Mouse (Mus musculus) macrophage (primary cell): ENCODE results near the gene Gm20458. TPM values are rescaled to one million over a fixed set of nuclear protein-coding genes. Genes with fewer than 3 reads are reported as not detected.
A peak's percentile ranks its signal among the peaks of the same experiment; 100 is the strongest.

Source experiments
- H3K27ac ChIP-seq: fragments of 350-480 bp; formaldehyde crosslinking; 2 replicates; pipeline ENCODE4 v1.9.0; 2021
- H3K36me3 ChIP-seq: fragments of 350-480 bp; formaldehyde crosslinking; 2 replicates; pipeline ENCODE4 v1.9.0; 2021; ENCODE audit errors: inconsistent target
- H3K4me3 ChIP-seq: fragments of 350-480 bp; formaldehyde crosslinking; 2 replicates; pipeline ENCODE4 v1.9.0; 2021; ENCODE audit errors: inconsistent target
- H3K79me2 ChIP-seq: fragments of 350-480 bp; formaldehyde crosslinking; 2 replicates; pipeline ENCODE4 v1.9.0; 2021; ENCODE audit errors: inconsistent target
- WGBS: methylation state at CpG from one replicate; pipeline ENCODE4 v1.1.7; 2026; ENCODE audit warnings: inconsistent platforms; ENCODE audit not compliant: missing documents; 5-methylcytosine and 5-hydroxymethylcytosine counted together
- polyA plus RNA-seq: library from polyadenylated mRNA; stranded (reverse); fragments of 250-400 nt; gene quantifications from 3 replicates; pipeline ENCODE4 v1.2.4, GENCODE M21; 2018; ENCODE audit warnings: inconsistent platforms
- total RNA-seq, 78 experiments: library from RNA; depleted of rRNA; stranded (reverse); fragments of 250-400 nt; gene quantifications; 1 replicate in 9 of 78; 2 replicates in 24 of 78; 3 replicates in 43 of 78; 4 replicates in 2 of 78; pipeline ENCODE4 v1.2.4; 2018; ENCODE audit warnings: inconsistent platforms in 56 of 78

Gm20458 gene
- total RNA-seq (2018; cell fraction: chromatin; rRNA removed) = 1 to 10 TPM in 2 of 26 experiments, under 1 TPM in 2, not detected in 22; 0.80 to 2.1 (median 1.00) TPM
- total RNA-seq (2018; cell fraction: cytosol; rRNA removed) = 10 to 100 TPM in 2 of 26 experiments, 1 to 10 TPM in 21, under 1 TPM in 2, not detected in 1; 0.24 to 13.8 (median 4.8) TPM
- total RNA-seq (2018; cell fraction: nucleus; rRNA removed) = 1 to 10 TPM in 17 of 26 experiments, under 1 TPM in 1, not detected in 8; 0.64 to 8.1 (median 2.6) TPM
- 0.30 TPM in 1 of 3 replicates, not detected in the others for polyA plus RNA-seq

GRCm38 (mm10) chr2:164460745-164461551, at the start of gene Gm20458:
Gene Gm20458 (plus strand): TSS chr2:164460967.
- H3K4me3 ChIP-seq = peak within 1 kb of the TSS; percentile 77
- peaks cover 21% of the 10 kb centered on the region; the same call in 1 of the 2 replicates for H3K79me2 ChIP-seq
- WGBS = under 1% methylated on average over 55 of the region's 79 CpGs
- H3K36me3 ChIP-seq = peaks cover 17% of the 10 kb centered on the region; the same call in 1 of the 2 replicates
- H3K27ac ChIP-seq = peak within 1 kb of the TSS; percentile 37

DNA sequence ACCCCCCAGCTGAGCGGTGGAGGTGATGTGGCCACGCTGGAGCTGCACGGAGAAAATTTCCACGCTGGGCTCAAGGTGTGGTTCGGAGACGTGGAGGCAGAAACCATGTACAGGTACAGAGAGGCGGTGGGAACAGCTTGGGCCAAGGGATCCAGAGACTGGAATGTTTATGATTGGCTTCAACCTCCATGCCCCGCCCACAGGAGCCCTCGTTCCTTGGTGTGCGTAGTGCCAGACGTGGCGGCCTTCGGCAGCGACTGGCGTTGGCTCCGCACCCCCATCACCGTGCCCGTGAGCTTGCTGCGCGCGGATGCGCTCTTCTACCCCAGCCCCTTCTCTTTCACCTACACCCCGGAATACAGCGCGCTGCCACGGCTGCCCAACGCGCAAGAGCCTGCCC, 46.6 kb upstream of the Gm20458 start:
- Histone ChIP-seq H3K4me3 (no peak overlapping the region), H3K27ac (no peak overlapping the region), H3K36me3 (no peaks in the 10 kb centered on the region), H3K79me2 (no peaks in the 10 kb centered on the region)
- 56% methylated on average over 28 of the region's 28 CpGs for WGBS

DNA sequence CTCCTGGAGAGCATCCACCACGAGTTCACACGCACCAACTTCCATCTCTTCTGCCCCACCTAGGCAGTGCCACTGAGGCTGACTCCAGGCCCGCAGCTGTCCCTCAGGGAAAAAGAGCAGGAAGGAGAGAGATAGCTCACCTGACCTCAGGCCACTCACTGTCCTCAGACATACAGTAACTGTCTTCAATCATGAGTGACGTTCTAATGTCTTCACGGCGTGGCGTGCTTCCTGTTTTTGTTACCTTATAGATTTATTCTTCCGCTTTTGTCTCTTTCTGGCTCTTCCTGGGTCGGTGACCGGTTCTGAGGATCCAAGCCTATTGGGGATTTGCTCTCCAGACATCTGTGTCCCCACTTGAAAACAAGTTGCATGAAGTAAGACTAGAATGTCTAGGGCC, 46.2 kb upstream of the Gm20458 start:
- WGBS = 62% methylated on average over 10 of the region's 10 CpGs
- Histone ChIP-seq H3K27ac (no peak overlapping the region), H3K4me3 (no peak overlapping the region)

DNA sequence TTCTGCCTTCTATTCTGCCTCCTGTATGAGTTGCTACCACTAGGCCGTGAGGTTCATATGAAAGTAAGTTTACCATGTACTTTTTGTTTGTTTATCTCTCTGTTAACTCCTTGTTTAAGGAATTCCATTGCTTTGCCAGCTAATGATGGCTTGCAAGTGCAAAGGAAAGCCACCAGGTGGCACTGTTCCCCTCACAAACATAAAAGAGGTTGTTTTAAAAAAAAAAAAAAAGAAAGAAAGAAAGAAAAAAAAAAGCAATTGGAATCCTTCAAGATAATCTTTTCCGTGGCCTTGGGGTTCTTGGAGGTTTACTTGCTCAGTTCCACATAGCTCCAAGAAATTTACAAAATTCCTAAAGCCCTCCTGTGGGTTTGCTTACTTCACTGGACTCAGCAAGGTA, 43.6 kb upstream of the Gm20458 start:
- Histone ChIP-seq H3K4me3 (no peak overlapping the region), H3K27ac (no peak overlapping the region), H3K79me2 (no peaks in the 10 kb centered on the region), H3K36me3 (no peaks in the 10 kb centered on the region)
- WGBS = 3% methylated on average over 2 of the region's 2 CpGs

More for the DNA sequence above, 46.2 kb upstream of the Gm20458 start:
- H3K36me3 ChIP-seq = no peaks in the 10 kb centered on the region
- H3K79me2 ChIP-seq = no peaks in the 10 kb centered on the region

DNA sequence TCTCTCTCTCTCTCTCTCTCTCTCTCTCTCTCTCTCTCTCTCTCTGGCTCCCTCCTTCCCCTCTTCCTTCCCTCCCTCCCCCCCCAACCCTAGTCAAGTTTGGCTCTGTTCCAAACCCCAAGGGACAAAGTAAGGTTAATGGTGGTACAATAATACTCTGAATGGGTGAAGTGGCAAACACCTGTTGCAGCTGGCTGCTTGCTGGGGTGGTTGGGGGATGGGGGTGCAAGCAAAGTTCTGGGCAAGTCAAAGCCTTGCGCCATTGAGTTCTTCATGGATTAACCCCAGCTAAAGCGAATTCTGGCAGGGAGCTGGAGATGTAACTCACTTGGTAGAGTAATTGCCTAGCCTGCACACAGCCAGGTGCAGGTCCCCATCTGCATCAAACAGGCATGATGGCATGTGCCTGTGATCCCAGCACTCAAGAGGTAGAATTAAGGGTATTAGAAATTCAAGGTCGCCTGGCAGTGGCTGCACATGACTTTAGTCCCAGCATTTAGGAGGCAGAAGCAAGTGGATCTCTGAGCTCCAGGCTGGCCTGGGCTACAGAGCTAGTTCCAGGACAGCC, 42.4 kb upstream of the Gm20458 start:
- Histone ChIP-seq H3K36me3 (no peaks in the 10 kb centered on the region), H3K27ac (no peak overlapping the region), H3K4me3 (no peak overlapping the region), H3K79me2 (no peaks in the 10 kb centered on the region)
- WGBS = 79% methylated on average over 3 of the region's 3 CpGs

DNA sequence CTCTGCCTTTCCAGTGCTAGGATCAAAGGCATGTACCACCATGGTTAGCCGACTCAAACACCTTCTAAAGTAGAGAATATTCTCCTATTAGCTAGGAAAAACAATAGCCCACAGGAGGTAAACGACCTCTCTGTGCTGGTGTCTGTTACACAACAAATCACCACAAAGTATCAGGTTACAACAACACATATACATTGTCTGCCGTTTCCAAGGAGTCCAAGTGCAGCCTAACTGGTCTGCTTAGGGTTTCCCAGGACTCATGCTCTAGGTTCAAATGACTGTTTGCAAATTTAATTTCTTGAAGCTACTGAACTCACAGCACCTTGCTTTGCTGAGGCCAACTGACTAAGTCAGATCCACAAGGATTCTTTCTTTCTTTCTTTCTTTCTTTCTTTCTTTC, 41.3 kb upstream of the Gm20458 start:
- no peak overlapping the region for H3K4me3 ChIP-seq
- H3K36me3 ChIP-seq = peaks cover 9% of the 10 kb centered on the region
- no peaks in the 10 kb centered on the region for H3K79me2 ChIP-seq
- 54% methylated on average over 3 of the region's 3 CpGs for WGBS
- H3K27ac ChIP-seq = no peak overlapping the region

GRCm38 (mm10) chr2:164421306-164421705, 39.5 kb upstream of the Gm20458 start:
- 92% methylated on average over 7 of the region's 7 CpGs for WGBS
- Histone ChIP-seq H3K4me3 (no peak overlapping the region), H3K79me2 (no peaks in the 10 kb centered on the region), H3K27ac (no peak overlapping the region), H3K36me3 (peaks cover 27% of the 10 kb centered on the region)

- peaks cover 34% of the 10 kb centered on the region for H3K36me3 ChIP-seq
- 95% methylated on average over 8 of the region's 8 CpGs for WGBS
- no peaks in the 10 kb centered on the region for H3K79me2 ChIP-seq
- no peak overlapping the region for H3K27ac ChIP-seq
- no peak overlapping the region for H3K4me3 ChIP-seq
Observed at GRCm38 (mm10) chr2:164421979-164422378, 38.8 kb upstream of the Gm20458 start.

DNA sequence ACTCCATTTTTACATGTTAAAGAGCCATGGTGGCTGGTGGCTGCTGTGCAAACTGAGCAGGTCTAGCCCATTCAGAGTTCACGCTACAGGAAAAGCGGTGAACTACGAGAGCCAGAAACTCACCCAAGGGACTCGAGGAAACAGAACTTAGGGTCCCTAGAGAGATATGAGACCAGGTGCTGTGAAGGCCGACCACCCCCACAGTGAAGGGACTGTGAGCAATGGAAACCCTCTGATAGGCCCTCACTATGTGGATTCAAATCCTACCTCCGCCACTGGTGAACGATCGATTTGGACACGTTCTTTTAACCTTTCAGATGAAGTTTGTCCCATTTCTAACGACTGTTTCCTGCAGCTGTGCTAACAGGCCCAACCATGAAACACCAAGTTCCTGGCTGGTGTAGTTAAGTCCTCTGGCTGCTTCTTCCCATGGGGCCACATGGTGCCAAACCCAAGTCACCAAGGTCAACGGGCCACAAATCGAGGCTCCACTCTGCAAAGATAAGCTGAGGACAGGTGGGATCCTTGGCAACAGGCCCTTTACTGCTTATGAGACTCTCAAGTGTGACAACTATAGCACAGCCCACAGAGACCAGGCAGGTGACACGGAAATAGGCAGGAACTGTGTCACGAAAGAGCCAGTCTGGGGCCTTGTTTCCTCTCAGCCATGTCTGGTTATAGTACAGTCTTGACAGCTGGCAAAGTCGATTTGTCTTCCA, 37.9 kb upstream of the Gm20458 start:
- H3K4me3 ChIP-seq = no peak overlapping the region
- 74% methylated on average over 15 of the region's 15 CpGs for WGBS
- no peak overlapping the region for H3K27ac ChIP-seq
- peaks cover 42% of the 10 kb centered on the region for H3K36me3 ChIP-seq
- H3K79me2 ChIP-seq = no peaks in the 10 kb centered on the region; the same call in 1 of the 2 replicates

DNA sequence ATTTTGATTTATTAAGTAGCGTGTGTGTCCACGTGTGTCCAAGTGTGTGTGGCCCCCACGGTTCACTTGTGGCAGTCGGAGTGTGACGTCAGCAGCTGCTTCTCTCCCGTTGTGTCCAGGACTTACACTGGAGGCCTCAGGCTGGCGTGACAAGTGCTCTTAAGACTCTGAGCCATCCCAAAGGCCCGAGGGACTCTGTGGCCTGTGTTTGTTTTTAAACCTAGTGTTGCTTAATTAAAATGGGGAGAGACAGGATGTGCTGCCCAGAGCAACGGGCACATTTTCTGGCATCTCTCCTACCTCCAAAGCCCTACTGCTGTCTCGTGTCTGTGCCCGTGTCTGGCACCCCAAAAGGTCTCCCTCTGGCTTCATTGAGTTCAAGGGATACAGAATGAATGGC, 37.3 kb upstream of the Gm20458 start:
- 83% methylated on average over 11 of the region's 11 CpGs for WGBS
- no peak overlapping the region for H3K27ac ChIP-seq

GRCm38 (mm10) chr2:164424406-164424805, 36.4 kb upstream of the Gm20458 start:
- H3K27ac ChIP-seq = no peak overlapping the region
- no peak overlapping the region for H3K4me3 ChIP-seq
- H3K36me3 ChIP-seq = peaks cover 58% of the 10 kb centered on the region
- 97% methylated on average over 8 of the region's 8 CpGs for WGBS
- peaks cover 2% of the 10 kb centered on the region; the same call in 1 of the 2 replicates for H3K79me2 ChIP-seq

More for the DNA sequence above, 37.3 kb upstream of the Gm20458 start:
- Histone ChIP-seq H3K79me2 (no peaks in the 10 kb centered on the region; the same call in 1 of the 2 replicates), H3K4me3 (no peak overlapping the region), H3K36me3 (peaks cover 48% of the 10 kb centered on the region)

- Histone ChIP-seq H3K36me3 (peaks cover 68% of the 10 kb centered on the region), H3K27ac (no peak overlapping the region), H3K4me3 (no peak overlapping the region), H3K79me2 (peaks cover 12% of the 10 kb centered on the region; the same call in 1 of the 2 replicates)
- WGBS = 95% methylated on average over 5 of the region's 5 CpGs
Observed at GRCm38 (mm10) chr2:164425401-164425800, 35.4 kb upstream of the Gm20458 start.

DNA sequence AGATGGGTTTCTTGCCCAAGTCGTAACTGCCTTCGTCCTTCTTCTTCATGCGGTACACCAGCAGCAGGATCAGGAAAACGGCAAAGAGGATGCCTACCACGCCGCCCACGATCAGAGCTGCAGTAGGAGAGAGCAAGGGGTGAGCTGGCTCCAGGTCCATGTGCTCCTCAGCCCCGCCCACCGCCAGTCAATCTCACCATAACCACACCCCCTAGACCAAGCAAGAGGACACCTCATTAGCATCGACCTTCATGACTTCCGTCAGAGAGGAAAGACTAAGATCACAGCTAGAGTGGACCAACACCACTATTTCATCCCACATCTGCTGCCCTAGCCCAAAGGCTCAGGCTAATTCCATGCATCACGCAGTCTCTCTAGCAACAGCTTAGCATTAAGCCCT, 34.6 kb upstream of the Gm20458 start:
- peaks cover 19% of the 10 kb centered on the region for H3K79me2 ChIP-seq
- no peak overlapping the region for H3K4me3 ChIP-seq
- WGBS = 85% methylated on average over 10 of the region's 12 CpGs
- H3K36me3 ChIP-seq = peaks cover 75% of the 10 kb centered on the region
- H3K27ac ChIP-seq = no peak overlapping the region

- Histone ChIP-seq H3K27ac (no peak overlapping the region), H3K4me3 (no peak overlapping the region), H3K36me3 (peaks cover 79% of the 10 kb centered on the region), H3K79me2 (peaks cover 27% of the 10 kb centered on the region)
- WGBS = 90% methylated on average over 5 of the region's 5 CpGs
Observed at GRCm38 (mm10) chr2:164426952-164427351, 33.8 kb upstream of the Gm20458 start.
